Mouse (Mus musculus) olfactory bulb, adult 2 months (tissue): ENCODE data around the gene Rlf.

ENCODE experiments used
- CTCF ChIP-seq: fragments of 200-500 bp; IDR thresholded peaks from 2 replicates; pipeline ENCODE4 v1.5.1; 2012; ENCODE audit warnings: low read depth, mild to moderate bottlenecking, low read length, moderate library complexity; ENCODE audit not compliant: insufficient read depth
- POLR2A ChIP-seq: fragments of 200-500 bp; IDR thresholded peaks from 2 replicates; pipeline ENCODE4 v1.6.1; 2012; ENCODE audit warnings: mild to moderate bottlenecking, low read depth, low read length, moderate library complexity; ENCODE audit not compliant: insufficient read depth

GRCm38 (mm10) chr4:121167656-121168055 lies 47.2 kb downstream of the Rlf start:
- no peak for TF ChIP-seq POLR2A
- no peak for TF ChIP-seq CTCF
